11 mouse cellular contexts compared by ENCODE assay signal in the genomic region with DNA sequence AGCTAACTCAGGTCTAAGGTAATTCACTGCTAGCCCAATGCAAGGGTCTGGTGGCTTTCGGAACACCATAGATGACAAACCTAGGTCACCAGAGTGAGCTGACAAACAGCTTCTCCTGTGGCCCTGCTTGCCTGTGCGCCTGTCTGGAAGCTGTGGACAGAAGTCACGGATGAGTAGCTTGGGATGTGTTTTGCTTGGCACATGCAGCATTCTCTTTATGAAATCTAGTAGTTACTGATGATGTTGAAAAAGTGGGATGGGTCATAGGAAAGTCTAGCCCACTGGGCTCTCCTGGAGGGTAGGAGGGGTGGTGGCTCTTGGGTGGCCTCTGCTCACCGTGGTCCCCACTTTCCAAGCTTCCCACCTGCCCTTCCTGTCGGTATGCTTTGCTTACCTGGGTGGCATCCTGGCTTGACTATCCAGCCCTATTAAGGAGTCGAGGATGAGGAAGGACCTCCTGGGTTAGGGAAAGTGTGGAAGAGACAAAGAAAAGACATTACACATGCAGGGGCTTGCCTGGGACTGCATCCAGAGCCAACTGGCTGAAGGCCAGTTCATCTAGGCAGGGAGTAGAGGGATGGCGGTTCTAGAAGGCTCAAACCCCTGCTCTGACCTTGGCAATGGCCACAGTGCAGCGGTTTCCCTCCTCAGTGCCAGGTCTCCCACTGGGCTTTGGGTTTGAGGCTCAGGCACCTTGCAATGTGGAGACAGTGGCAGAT. TPM values are rescaled to one million over a fixed set of nuclear protein-coding genes. Genes with fewer than 3 reads are reported as not detected.
DNase-seq lines count a peak whose midpoint lies in the region; ATAC-seq and TF ChIP-seq lines count a peak whose summit lies in the region.
"Had no signal": no experiment of that assay in that cellular context is flagged by ENCODE, and none has a peak within 500 bp of the region (broad histone marks: within the 10 kb centered on the region; RNA-seq: fewer than 3 reads in every experiment).

No protein-coding gene starts in this region.

- H3K9ac ChIP-seq in lung, postnatal 0 days (replicated peaks; ENCODE audit: low read depth) = no peak overlapping the region
- H3K9ac ChIP-seq in hindbrain, postnatal 0 days (replicated peaks; ENCODE audit: low read length) = no peak overlapping the region
- H3K9ac ChIP-seq in limb, embryonic 15.5 days = no peak overlapping the region
- no peak overlapping the region for H3K9ac ChIP-seq in liver, postnatal 0 days (replicated peaks)
- H3K9ac ChIP-seq: heart, embryonic 12.5 days had no signal

- no peaks in the 10 kb centered on the region for H3K27me3 ChIP-seq in lung, postnatal 0 days (replicated peaks; ENCODE audit: insufficient read depth, low read length)
- no peaks in the 10 kb centered on the region for H3K27me3 ChIP-seq in hindbrain, postnatal 0 days (ENCODE audit: insufficient read depth, low read length)
- no peaks in the 10 kb centered on the region for H3K27me3 ChIP-seq in limb, embryonic 15.5 days
- H3K27me3 ChIP-seq in liver, postnatal 0 days (ENCODE audit: insufficient read depth, low read length) = no peaks in the 10 kb centered on the region

- no peaks in the 10 kb centered on the region for H3K36me3 ChIP-seq in lung, postnatal 0 days (ENCODE audit: insufficient read depth, low read length)
- H3K36me3 ChIP-seq in hindbrain, postnatal 0 days (ENCODE audit: insufficient read depth, low read length) = no peaks in the 10 kb centered on the region
- peaks cover 44% of the 10 kb centered on the region for H3K36me3 ChIP-seq in limb, embryonic 15.5 days
- no peaks in the 10 kb centered on the region for H3K36me3 ChIP-seq in liver, postnatal 0 days (replicated peaks; ENCODE audit: insufficient read depth, low read length)

- H3K4me2 ChIP-seq in lung, postnatal 0 days (replicated peaks; ENCODE audit: low read depth, low read length) = no peak overlapping the region
- no peak overlapping the region for H3K4me2 ChIP-seq in hindbrain, postnatal 0 days (ENCODE audit: low read depth, low read length)
- no peak overlapping the region for H3K4me2 ChIP-seq in limb, embryonic 15.5 days
- no peak overlapping the region for H3K4me2 ChIP-seq in liver, postnatal 0 days (ENCODE audit: low read depth, low read length)
- H3K4me2 ChIP-seq: heart, embryonic 12.5 days had no signal

- no peak overlapping the region for H3K4me3 ChIP-seq in lung, postnatal 0 days (ENCODE audit: low read depth, low read length)
- H3K4me3 ChIP-seq in hindbrain, postnatal 0 days (ENCODE audit: low read length) = no peak overlapping the region
- no peak overlapping the region for H3K4me3 ChIP-seq in limb, embryonic 15.5 days
- H3K4me3 ChIP-seq in liver, postnatal 0 days (ENCODE audit: low read depth, low read length) = no peak overlapping the region
- H3K4me3 ChIP-seq: heart, embryonic 12.5 days had no signal

- H3K27ac ChIP-seq in lung, postnatal 0 days (ENCODE audit: low read length) = no peak overlapping the region
- H3K27ac ChIP-seq in hindbrain, postnatal 0 days = no peak overlapping the region
- H3K27ac ChIP-seq in limb, embryonic 15.5 days = peak overlapping the region; percentile 81
- H3K27ac ChIP-seq in liver, postnatal 0 days (ENCODE audit: low read depth) = no peak overlapping the region

- H3K9me3 ChIP-seq in lung, postnatal 0 days (ENCODE audit: low read length) = no peaks in the 10 kb centered on the region
- H3K9me3 ChIP-seq in hindbrain, postnatal 0 days (ENCODE audit: low read length) = no peaks in the 10 kb centered on the region
- H3K9me3 ChIP-seq in limb, embryonic 15.5 days = no peaks in the 10 kb centered on the region
- no peaks in the 10 kb centered on the region for H3K9me3 ChIP-seq in liver, postnatal 0 days (ENCODE audit: low read length)
- H3K9me3 ChIP-seq: heart, embryonic 12.5 days had no signal

- peak; percentile 50 to 52 for DNase-seq in cerebellum, postnatal 14 days
- DNase-seq in cerebellum, adult 8-10 months = no peak
- DNase-seq in lung, postnatal 0 days (ENCODE audit: low spot score) = no peak
- no peak for DNase-seq in lung, postnatal 14 days
- DNase-seq in hindbrain, postnatal 0 days (ENCODE audit: low spot score) = peak; percentile 81
- no peak for DNase-seq in thymus, adult 18-20 months
- DNase-seq in liver, postnatal 0 days = no peak

- TF ChIP-seq CTCF in lung, postnatal 0 days (IDR thresholded peaks at IDR 0.05) = no peak
- no peak for TF ChIP-seq CTCF in hindbrain, postnatal 0 days (IDR thresholded peaks at IDR 0.05; ENCODE audit: low read depth)
- TF ChIP-seq CTCF in liver, postnatal 0 days (IDR thresholded peaks at IDR 0.05; ENCODE audit: low read depth) = no peak

- WGBS in lung, postnatal 0 days = 55% methylated on average over 8 of the region's 8 CpGs
- WGBS in hindbrain, postnatal 0 days = 37% methylated on average over 8 of the region's 8 CpGs
- 54% methylated on average over 8 of the region's 8 CpGs for WGBS in limb, embryonic 15.5 days
- 73% methylated on average over 8 of the region's 8 CpGs for WGBS in liver, postnatal 0 days (ENCODE audit: insufficient replicate concordance)

- peak; percentile 48 for ATAC-seq in lung, postnatal 0 days
- ATAC-seq in hindbrain, postnatal 0 days = peak; percentile 50
- ATAC-seq in limb, embryonic 15.5 days (ENCODE audit: insufficient number of reproducible peaks, low FRiP score, low TSS enrichment, low read depth) = no peak
- no peak for ATAC-seq in liver, postnatal 0 days

- no peak for TF ChIP-seq EP300 in lung, postnatal 0 days (IDR thresholded peaks at IDR 0.05)
- TF ChIP-seq EP300 in liver, postnatal 0 days (IDR thresholded peaks at IDR 0.05; ENCODE audit: low read depth) = no peak

- no peaks in the 10 kb centered on the region for H3K4me1 ChIP-seq in lung, postnatal 0 days (ENCODE audit: insufficient read depth, low read depth, low read length)
- H3K4me1 ChIP-seq in hindbrain, postnatal 0 days (ENCODE audit: insufficient read depth, low read length) = peaks cover 29% of the 10 kb centered on the region
- H3K4me1 ChIP-seq in limb, embryonic 15.5 days = peaks cover 84% of the 10 kb centered on the region
- H3K4me1 ChIP-seq in liver, postnatal 0 days (ENCODE audit: insufficient read depth) = peaks cover 5% of the 10 kb centered on the region; the same call in 1 of the 2 replicates

RNA-seq across cellular contexts. Expression of gene Col27a1, which starts 12.5 kb away (rescaled TPM):
- polyA plus RNA-seq in lung, postnatal 0 days (2015; fragmentation: Nextera tagmentation; extraction: Ambion mirVana) = 7.2 and 9.1 TPM in 2 replicates
- 5.8 and 9.5 TPM in 2 replicates for total RNA-seq in hindbrain, postnatal 0 days (2014; rRNA removed)
- 1.4 and 1.9 TPM in 2 replicates for polyA plus RNA-seq in hindbrain, postnatal 0 days (2015; fragmentation: Nextera tagmentation; extraction: Ambion mirVana)
- polyA plus RNA-seq in limb, embryonic 15.5 days (2015; fragmentation: Nextera tagmentation; extraction: Ambion mirVana) = 25.5 and 32.6 TPM in 2 replicates
- 2.1 and 2.8 TPM in 2 replicates for polyA plus RNA-seq in liver, postnatal 0 days (2015; fragmentation: Nextera tagmentation; extraction: Ambion mirVana)

RNA-seq across cellular contexts. Expression of gene Kif12, which starts 54.4 kb away (rescaled TPM):
- not detected in 2 replicates for polyA plus RNA-seq in lung, postnatal 0 days (2015; fragmentation: Nextera tagmentation; extraction: Ambion mirVana)
- 0.18 and 0.47 TPM in 2 replicates for total RNA-seq in hindbrain, postnatal 0 days (2014; rRNA removed)
- polyA plus RNA-seq in hindbrain, postnatal 0 days (2015; fragmentation: Nextera tagmentation; extraction: Ambion mirVana) = 0.10 and 0.39 TPM in 2 replicates
- polyA plus RNA-seq in limb, embryonic 15.5 days (2015; fragmentation: Nextera tagmentation; extraction: Ambion mirVana) = 0.22 and 0.42 TPM in 2 replicates
- polyA plus RNA-seq in liver, postnatal 0 days (2015; fragmentation: Nextera tagmentation; extraction: Ambion mirVana) = 0.40 and 0.59 TPM in 2 replicates
- total RNA-seq: left cerebral cortex, postnatal 14 days; monocyte, adult 5-6 weeks had no signal

Comparison
In these comparisons a context has a peak if more than half of its experiments do, and no peak if none do; other contexts are left out.
1. DNase-seq: peak in cerebellum, postnatal 14 days (2 of 2) and hindbrain, postnatal 0 days (single experiment); none in cerebellum, adult 8-10 months (single experiment), lung, postnatal 0 days (single experiment), lung, postnatal 14 days (single experiment), thymus, adult 18-20 months (0 of 2) and liver, postnatal 0 days (single experiment).
2. ATAC-seq: peak in lung, postnatal 0 days (single experiment) and hindbrain, postnatal 0 days (single experiment); none in limb, embryonic 15.5 days (single experiment) and liver, postnatal 0 days (single experiment).